Mouse (Mus musculus) brain, embryonic 14.5 days (tissue): ENCODE measurements at regions not wholly inside any gene's neighbourhood (a gene's known extent, or its start where the extent isn't known, plus 50 kb on each side); places are given as distances from the start of the nearest gene placed in this dataset.

Experiments
- CTCF ChIP-seq: fragments of 200-500 bp; IDR thresholded peaks from 2 replicates; pipeline ENCODE4 v1.5.1; 2012; ENCODE audit warnings: inconsistent platforms, mild to moderate bottlenecking, moderate library complexity, borderline replicate concordance; ENCODE audit not compliant: insufficient read depth, insufficient read length; ENCODE audit errors: extremely low read depth
- POLR2A ChIP-seq: fragments of 200-500 bp; IDR thresholded peaks from 2 replicates; pipeline ENCODE4 v1.6.1; 2012; ENCODE audit warnings: mild to moderate bottlenecking, inconsistent platforms, borderline replicate concordance; ENCODE audit not compliant: poor library complexity, insufficient read depth, insufficient read length, severe bottlenecking; ENCODE audit errors: extremely low read depth

DNA sequence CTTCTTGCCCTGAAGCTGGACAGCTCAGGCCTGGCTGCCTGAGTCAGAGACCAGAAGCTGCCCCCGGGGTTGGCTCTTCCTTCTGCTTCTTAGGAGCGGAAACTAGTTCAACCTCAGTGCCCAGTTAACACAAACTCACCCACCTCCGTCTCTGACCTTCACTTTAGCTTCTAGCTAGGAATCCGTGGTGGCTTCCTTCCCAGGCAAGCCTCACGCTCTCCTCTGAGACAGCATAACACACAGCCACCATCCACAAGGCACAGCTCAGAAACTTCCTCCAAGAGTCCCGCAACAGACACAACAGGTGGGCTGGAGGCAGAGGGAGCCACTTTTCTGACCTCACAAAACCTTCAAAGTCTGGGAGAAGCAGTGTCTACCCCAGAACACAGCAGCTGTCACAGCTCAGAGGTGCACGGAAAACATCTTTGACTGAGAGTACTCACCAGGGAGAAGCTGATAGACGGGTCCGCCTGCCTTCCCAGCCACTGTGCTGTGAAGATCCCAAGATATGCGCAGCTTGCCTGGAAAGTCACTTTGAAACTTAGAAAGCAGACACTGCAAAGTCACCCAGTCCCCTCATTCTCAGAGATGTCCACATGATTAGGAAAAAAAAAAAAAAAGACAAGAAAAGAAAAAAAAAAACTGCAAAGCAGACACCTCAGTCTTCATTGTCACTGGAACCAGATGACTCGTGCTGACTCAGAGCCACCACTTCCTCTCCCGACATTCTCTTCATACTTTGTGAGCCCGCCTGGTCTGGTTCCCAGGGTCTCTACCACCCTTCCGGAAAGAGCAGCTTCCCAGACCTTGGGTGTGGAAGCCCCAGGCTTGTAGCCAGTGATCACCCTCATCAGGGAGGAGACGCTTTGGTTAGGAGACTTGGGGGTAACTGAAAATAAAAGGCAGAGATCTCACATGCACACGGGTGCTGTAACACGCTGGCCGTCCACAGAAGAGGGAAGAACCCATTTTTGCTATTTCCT is 162.1 kb upstream of the Spdye4c start:
- TF ChIP-seq POLR2A (no peak), CTCF (no peak)
